Mouse (Mus musculus) splenic B cell, adult 2 months (primary cell): ENCODE data around the gene Fam192a.

ENCODE experiments used
- DNase-seq: peaks from one replicate; pipeline ENCODE4 v3.0.0-alpha.2; 2011; ENCODE audit warnings: low read depth, low spot score
- H3K27me3 ChIP-seq: 2 replicates; pipeline ENCODE4 v1.6.1; 2012; ENCODE audit warnings: mild to moderate bottlenecking, low read length, moderate library complexity, mixed read lengths; ENCODE audit not compliant: control insufficient read depth, poor library complexity, insufficient read depth, severe bottlenecking
- H3K36me3 ChIP-seq: 2 replicates; pipeline ENCODE4 v1.6.1; 2012; ENCODE audit warnings: mild to moderate bottlenecking, low read length, moderate library complexity, mixed read lengths; ENCODE audit not compliant: control insufficient read depth, poor library complexity, insufficient read depth, severe bottlenecking

The Fam192a gene

DNA sequence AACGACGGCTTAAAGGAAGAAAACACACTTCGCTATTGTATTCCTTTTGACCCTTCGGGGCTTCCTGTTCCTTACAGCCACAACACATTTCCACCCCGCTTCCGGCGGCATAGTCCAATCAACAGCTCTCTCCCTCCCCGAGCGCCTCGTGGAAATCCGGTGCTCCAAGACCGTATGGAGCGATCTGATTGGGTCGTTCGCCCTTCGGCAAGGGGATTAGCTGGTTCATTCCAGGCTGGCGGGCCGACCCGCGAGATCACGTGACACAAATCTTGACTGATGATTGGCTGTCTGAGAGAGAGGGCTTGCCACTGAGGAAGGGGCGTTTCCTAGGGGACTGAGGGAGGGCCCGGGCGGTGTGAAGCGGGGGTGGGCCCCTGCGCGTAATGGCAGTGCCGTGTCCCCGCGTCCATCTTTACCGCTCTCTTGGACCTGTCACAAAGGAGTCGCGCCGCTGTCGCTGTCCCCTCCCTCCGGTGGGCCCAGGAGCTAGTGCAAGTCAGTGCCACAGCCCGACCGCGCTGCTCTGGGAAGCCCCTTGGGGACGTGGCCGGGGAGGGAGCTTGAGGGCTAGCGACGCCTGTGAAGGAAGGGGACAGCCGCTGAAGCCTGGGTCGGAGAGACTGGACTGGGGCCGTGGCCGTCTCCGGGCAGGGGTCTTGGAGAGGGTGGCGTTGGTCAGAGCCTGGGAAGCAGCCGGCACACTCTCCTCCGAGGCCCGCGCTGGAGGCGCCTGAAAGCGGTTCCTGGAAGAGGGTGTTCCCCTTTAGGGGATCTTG is at the start of gene Fam192a, which contains the start of gene Rspry1:
Gene Fam192a (minus strand): TSS at position 391 of the 779 bp plus-strand sequence.
Gene Rspry1 (plus strand): TSS at position 331 of the 779 bp plus-strand sequence.
- Histone ChIP-seq H3K27me3 (no peaks in the 10 kb centered on the region), H3K36me3 (no peaks in the 10 kb centered on the region)
- DNase-seq, result peak; percentile 100

DNA sequence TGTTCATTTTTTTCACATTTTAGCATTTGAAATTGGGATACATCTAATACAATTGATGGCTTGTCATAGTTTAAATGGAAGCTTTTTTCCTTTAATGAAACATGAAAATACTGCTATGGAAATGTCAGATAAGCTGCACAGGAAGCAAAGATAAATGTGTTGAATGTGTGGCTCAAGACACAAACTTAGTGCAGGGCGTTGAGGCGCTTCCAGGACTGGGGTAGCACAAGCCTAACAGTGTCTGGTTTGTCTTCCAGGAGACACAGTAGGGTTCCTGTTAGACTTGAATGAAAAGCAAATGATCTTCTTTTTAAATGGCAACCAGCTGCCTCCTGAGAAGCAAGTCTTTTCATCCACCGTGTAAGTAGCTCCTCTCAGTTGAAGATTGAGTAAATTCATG is 47.7 kb upstream of the Fam192a start:
- DNase-seq, result no peak
- Histone ChIP-seq H3K27me3 (no peaks in the 10 kb centered on the region), H3K36me3 (peaks cover 14% of the 10 kb centered on the region; the same call in 1 of the 2 replicates)

DNA sequence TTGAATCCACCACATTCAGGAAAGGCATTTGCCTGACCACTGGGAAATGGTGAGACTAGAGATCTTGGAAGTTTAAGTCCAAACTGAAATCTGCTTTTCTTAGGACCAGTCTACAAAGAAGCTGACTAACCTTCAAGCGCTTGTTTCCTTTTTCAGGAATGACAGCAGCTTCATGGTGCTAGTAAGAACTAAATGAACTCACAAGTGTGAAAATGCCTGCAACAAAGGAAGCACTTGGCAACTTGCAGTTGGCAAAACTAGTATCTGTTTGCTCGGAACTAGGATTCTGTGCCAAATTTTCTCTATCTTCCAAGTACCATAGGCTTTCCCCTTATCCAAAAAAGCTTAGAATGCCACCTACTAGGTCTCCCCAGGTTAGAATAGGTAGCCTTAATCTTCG is 44.4 kb upstream of the Fam192a start:
- DNase-seq, result no peak
- Histone ChIP-seq H3K36me3 (peaks cover 11% of the 10 kb centered on the region; the same call in 1 of the 2 replicates), H3K27me3 (no peaks in the 10 kb centered on the region)

DNA sequence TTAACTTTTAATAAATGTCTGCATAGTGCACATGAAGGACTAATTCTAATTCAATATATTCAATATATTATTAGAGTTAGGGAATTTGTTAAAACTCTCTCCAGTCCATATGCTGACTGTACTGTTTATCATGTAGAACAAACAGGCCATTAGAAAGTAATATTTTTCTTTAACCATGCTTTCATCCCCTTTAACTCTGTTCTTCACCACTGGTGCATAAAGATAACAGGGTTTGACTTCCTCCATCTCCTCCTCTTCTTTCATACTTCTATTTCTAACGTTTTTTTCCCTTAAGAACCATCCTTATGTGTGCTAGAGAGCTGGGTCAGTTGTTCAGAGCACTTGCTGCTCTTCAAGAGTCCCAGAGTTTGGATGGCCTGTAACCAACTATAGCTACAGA is 43.4 kb upstream of the Fam192a start:
- H3K36me3 ChIP-seq, result peaks cover 14% of the 10 kb centered on the region; the same call in 1 of the 2 replicates
- H3K27me3 ChIP-seq, result no peaks in the 10 kb centered on the region
- no peak for DNase-seq

DNA sequence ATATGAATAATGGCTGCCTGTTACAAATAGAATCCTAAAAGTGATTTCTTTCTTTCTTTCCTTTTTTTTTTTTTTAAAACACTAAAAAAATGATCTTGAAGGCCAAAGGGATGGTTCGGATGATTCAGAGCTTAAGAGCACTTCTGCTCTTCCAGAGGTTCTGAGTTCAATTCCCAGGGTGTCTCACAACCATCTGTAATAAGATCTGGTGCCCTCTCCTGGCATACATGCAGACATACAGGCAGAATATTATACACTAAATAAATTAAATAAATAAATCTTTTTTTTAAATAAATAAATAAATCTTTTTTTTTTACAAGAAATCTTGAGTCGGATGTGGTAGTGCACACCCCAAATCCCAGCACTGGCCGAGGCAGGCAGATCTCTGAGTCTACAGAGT is 40.1 kb upstream of the Fam192a start:
- no peaks in the 10 kb centered on the region for H3K27me3 ChIP-seq
- H3K36me3 ChIP-seq, result peaks cover 15% of the 10 kb centered on the region; the same call in 1 of the 2 replicates
- DNase-seq, result no peak

DNA sequence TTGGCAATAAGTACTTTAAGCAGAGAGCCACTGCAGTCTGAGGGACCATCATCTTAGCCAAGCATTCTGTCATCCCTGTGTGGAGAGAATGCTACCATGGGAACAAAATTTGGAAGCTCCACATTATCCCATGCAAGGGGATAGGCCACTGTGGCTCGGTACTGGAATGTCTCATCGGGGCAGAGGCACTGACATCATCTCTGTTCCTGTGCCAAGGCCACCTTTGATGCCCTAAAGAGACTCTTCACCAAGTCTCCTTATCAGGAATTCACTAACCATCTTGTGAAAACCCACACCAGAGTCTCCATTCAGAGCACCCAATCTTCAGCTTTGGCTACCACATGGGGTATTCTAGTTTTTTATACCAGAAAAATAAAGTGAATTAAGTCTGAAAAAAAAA is 39.4 kb upstream of the Fam192a start:
- H3K27me3 ChIP-seq, result no peaks in the 10 kb centered on the region
- H3K36me3 ChIP-seq, result peaks cover 13% of the 10 kb centered on the region; the same call in 1 of the 2 replicates
- DNase-seq, result no peak

DNA sequence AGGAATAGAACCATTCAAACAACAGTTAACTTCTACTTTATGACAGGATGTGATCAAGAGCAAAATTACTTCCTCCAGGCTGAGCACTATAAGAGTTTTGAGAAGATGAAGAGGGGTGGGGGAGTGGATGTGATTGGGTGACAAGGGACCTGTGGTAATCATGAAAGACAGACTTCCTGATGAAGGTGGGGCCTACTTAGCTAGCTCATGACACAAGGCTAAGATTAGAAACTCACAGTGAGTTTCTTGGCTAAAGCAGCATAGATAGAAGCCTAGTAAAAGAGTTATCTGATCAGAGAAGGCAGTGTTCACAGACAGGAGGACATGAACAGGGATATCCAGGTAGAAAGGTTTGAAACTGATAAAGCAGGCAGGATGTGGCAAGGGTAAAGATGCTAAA is 32.4 kb upstream of the Fam192a start:
- peak; percentile 33 for DNase-seq

DNA sequence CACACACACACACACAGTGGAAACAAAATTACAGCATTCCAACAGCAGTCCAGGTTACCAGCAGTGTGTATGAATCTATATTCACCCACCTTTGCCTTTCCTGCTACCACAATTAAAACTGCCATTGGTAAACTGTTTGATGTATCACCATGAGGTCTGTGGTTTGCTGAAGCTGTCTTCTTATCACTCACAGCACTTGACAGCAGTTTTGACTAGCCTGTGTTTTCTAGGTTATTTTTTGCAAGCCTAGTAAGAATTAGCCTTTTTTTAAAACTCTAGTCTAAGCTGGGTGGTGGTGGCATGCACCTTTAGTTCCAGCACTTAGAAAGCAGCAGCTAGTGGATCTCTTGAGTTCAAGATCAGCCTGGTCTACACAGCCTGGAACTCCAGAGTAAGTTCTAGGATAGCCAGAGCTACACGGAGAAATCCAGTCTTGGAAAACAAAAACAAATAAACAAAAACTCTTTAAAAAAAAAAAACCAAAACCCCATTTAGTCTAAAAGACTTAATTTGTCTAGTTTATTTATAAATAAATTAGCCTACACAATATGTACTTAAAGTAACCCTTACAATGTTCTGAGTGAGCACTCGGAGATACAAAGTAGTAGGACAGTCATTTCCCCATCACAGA is 31.9 kb upstream of the Fam192a start:
- DNase-seq, result no peak
- Histone ChIP-seq H3K36me3 (peaks cover 14% of the 10 kb centered on the region), H3K27me3 (no peaks in the 10 kb centered on the region)

More for the DNA sequence above, 32.4 kb upstream of the Fam192a start:
- Histone ChIP-seq H3K27me3 (no peaks in the 10 kb centered on the region), H3K36me3 (peaks cover 16% of the 10 kb centered on the region)

DNA sequence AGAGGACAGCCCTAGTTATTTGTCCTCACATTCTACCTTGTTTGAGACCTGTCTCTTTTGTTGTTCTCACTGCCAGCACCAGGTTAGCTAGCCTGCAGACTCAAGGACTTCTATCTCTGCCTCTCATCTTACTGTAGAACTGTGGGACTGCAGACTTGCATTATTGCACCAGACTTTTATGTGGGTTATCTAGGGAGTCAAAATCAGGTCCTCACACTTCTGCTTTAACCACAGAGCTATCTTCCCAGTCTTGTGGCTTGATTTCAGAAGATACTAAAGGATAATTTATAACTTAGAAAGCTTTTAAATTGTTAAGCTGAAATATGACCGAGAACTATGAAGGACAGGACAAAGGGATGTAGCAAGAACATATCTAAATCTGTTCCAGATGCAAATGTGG is 23.1 kb upstream of the Fam192a start:
- DNase-seq, result no peak
- no peaks in the 10 kb centered on the region for H3K27me3 ChIP-seq
- H3K36me3 ChIP-seq, result no peaks in the 10 kb centered on the region

DNA sequence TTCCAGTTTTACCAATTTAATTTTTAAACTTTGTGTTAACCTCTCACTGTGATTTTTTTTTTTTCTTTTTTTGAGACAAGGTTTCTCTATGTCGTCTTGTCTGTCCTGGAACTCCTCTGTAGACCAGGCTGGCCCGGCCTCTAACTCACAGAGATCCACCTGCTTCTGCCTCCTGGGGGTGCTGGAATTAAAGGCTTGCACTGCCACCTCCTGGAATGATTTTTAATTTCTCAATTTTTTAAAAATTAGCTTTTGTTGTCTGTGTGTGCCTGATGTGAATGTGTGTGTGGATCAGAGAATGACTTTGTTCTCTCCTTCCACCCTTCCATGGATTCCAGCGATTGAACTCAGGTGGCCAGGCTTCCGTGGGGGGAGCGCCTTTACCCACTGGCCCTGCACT is 5.3 kb upstream of the Fam192a start:
- Histone ChIP-seq H3K36me3 (no peaks in the 10 kb centered on the region), H3K27me3 (no peaks in the 10 kb centered on the region)
- DNase-seq, result peak; percentile 31

DNA sequence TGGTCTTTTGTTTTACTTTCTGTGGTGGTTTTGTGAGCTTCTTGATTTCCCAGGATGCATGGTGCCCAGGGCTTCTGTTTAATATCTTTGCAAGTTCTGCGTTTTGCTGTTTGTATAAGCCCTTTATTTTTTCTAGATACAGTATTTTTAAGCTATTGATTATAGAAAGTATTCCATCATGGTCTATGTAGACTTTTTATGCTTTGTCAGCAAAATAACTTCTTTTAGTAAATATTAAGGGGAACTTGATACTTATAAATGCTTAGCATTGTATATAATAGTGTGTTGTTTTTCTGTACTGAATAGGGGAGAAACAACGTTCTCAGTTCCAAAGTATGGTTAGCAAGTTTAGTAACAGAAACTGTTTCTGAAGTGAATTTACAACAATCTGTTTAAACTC is 2.2 kb upstream of the Fam192a start:
- Histone ChIP-seq H3K36me3 (no peaks in the 10 kb centered on the region), H3K27me3 (no peaks in the 10 kb centered on the region)
- DNase-seq, result no peak

DNA sequence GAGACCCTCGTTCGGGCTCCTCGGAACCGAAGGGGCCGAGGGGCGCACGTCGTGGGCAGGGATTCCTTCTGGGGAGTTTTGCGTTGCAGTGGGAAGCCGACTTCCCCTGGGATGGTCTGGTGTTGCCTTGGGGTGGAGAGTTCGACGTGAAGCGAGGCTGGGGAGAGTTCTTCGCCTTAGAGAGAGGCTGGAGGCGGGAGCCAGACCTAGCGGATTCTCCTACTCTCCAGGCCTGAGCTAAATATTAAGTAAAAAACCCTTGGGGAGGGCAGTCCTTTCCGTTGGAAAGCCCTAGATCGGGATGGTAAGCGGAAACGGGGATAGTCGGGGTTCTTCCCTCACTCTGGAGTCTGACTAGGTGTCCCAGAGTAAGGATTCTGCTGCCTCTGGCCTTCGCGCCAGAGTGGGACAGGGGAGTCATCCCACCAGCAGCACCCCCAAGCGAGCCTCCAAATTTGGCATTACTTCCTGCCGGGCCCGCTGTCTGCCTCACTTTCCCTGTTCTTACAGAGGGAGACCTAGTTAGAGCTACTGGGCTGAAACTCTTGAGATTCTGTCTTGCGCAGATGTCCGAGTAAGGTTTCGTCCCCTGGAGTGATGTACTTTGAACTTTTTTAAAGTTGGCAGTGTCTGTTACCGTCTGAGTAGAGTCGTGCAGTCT is 804 bp upstream of the Fam192a start:
- DNase-seq, result peak; percentile 8
- H3K27me3 ChIP-seq, result no peaks in the 10 kb centered on the region
- no peaks in the 10 kb centered on the region for H3K36me3 ChIP-seq

DNA sequence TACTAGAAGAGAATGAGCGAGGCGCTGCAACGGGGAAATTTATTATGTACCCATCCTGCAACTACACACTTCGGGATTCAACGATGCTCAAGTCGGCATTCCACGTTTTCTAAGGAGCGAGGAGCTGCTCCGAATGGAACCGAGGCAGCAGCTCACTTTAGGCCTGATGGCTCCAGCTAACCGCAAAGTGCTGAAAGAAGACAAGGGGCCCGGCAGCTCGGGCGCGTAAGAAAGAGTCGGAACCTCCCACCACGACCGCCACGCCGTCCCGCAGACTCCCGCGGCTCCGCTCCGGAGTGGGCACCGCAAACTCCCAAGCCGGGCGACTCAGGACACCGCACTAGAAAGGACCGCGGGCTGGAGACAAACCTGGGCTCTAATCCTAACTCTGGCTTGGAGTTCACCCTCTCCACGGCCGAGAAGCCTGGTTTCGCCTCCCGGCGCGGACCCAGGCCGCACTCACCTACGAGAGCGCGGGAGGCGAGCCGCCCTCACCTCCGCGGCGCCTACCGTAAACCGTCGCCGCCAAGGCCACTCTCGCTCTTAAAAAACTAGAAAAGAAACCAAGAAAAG is 677 bp downstream of the Fam192a start:
- Histone ChIP-seq H3K36me3 (no peaks in the 10 kb centered on the region), H3K27me3 (no peaks in the 10 kb centered on the region)
- DNase-seq, result no peak

DNA sequence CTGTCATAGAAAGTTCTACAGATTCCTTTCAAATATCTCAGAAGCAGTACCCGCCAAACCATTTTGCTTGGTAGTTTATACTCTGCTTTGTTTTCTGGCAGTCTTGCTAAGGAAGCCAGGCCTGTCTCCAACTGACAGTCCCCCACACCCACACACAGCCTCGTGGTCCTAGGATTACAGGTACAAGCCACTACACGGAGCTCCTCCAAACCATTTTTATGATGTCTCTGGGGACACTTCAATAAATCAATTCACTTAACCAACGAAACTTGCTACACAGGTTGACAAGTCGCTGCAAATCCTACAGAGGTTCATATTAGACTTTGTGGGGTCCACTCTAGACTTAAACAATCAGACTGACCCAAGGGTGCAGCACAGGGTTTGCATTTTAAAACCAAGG is 1.3 kb downstream of the Fam192a start:
- no peak for DNase-seq
- H3K36me3 ChIP-seq, result no peaks in the 10 kb centered on the region

DNA sequence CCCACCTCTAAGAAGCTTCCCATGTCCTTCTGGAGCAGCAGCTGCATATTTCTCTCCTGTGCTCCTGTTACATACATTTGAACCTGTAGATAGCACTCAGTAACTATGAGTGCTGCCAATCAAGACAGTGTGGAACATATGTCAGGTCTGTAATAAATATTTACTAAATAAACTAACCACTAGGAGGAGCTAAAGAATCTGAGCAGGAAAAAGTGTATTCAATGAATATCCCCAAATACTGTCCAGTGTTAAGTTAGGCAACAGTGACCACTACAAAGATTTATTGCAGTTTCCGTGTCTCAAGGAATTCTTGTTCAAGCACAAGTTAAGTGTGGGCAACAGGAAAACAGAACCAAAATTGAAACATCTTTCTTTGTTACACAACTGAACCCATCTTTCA is 7.6 kb downstream of the Fam192a start:
- Histone ChIP-seq H3K36me3 (peaks cover 2% of the 10 kb centered on the region), H3K27me3 (no peaks in the 10 kb centered on the region)
- DNase-seq, result peak; percentile 34

More for the DNA sequence above, 1.3 kb downstream of the Fam192a start:
- no peaks in the 10 kb centered on the region for H3K27me3 ChIP-seq
